Mouse (Mus musculus) adipocyte (in vitro differentiated cells): ENCODE measurements around the gene Polr2j.

Experiments
- DNase-seq: peaks from one replicate; pipeline ENCODE4 v3.0.0-alpha.2; 2016; ENCODE audit warnings: low spot score

The Polr2j gene

GRCm38 (mm10) chr5:136115891-136116783, at the start of gene Polr2j:
Polr2j (plus strand) TSS chr5:136116631.
- peak; percentile 97 for DNase-seq

GRCm38 (mm10) chr5:136069411-136069810, 47.0 kb upstream of the Polr2j start:
- DNase-seq: no peak

- DNase-seq: no peak
Observed at GRCm38 (mm10) chr5:136073051-136073450, 43.4 kb upstream of the Polr2j start.

GRCm38 (mm10) chr5:136073526-136073925, 42.9 kb upstream of the Polr2j start:
- no peak for DNase-seq

GRCm38 (mm10) chr5:136075076-136075475, 41.4 kb upstream of the Polr2j start:
- no peak for DNase-seq

- DNase-seq: no peak
Observed at GRCm38 (mm10) chr5:136076284-136076683, 40.1 kb upstream of the Polr2j start.

GRCm38 (mm10) chr5:136077001-136077550, 39.4 kb upstream of the Polr2j start:
- no peak for DNase-seq

- no peak for DNase-seq
Observed at GRCm38 (mm10) chr5:136078136-136078535, 38.3 kb upstream of the Polr2j start.

- no peak for DNase-seq
Observed at GRCm38 (mm10) chr5:136082345-136082744, 34.1 kb upstream of the Polr2j start.

- DNase-seq: peak; percentile 93
Observed at GRCm38 (mm10) chr5:136083669-136084107, 32.7 kb upstream of the Polr2j start, which contains the start of gene Rasa4. Rasa4 (plus strand) TSS chr5:136083916.

GRCm38 (mm10) chr5:136084144-136084881, 32.1 kb upstream of the Polr2j start:
- no peak for DNase-seq

GRCm38 (mm10) chr5:136084891-136085651, 31.4 kb upstream of the Polr2j start:
- DNase-seq: no peak

GRCm38 (mm10) chr5:136086290-136086689, 30.1 kb upstream of the Polr2j start:
- no peak for DNase-seq

GRCm38 (mm10) chr5:136088821-136089575, 27.4 kb upstream of the Polr2j start:
- no peak for DNase-seq

- DNase-seq: no peak
Observed at GRCm38 (mm10) chr5:136091927-136092326, 24.5 kb upstream of the Polr2j start.

GRCm38 (mm10) chr5:136094249-136095010, 22.0 kb upstream of the Polr2j start:
- DNase-seq: no peak

GRCm38 (mm10) chr5:136095089-136095488, 21.3 kb upstream of the Polr2j start:
- DNase-seq: no peak

- DNase-seq: no peak
Observed at GRCm38 (mm10) chr5:136098536-136098935, 17.9 kb upstream of the Polr2j start.

GRCm38 (mm10) chr5:136102099-136102820, 14.2 kb upstream of the Polr2j start:
- no peak for DNase-seq

- no peak for DNase-seq
Observed at GRCm38 (mm10) chr5:136104511-136104910, 11.9 kb upstream of the Polr2j start.
